Mouse (Mus musculus): Measurements from ENCODE around the gene Rps3. TPM values are rescaled to one million over a fixed set of nuclear protein-coding genes. Genes with fewer than 3 reads are reported as not detected.

Rps3 gene
- total RNA-seq, 2 experiments from 2014 or later = 210 to 242 TPM

DNA sequence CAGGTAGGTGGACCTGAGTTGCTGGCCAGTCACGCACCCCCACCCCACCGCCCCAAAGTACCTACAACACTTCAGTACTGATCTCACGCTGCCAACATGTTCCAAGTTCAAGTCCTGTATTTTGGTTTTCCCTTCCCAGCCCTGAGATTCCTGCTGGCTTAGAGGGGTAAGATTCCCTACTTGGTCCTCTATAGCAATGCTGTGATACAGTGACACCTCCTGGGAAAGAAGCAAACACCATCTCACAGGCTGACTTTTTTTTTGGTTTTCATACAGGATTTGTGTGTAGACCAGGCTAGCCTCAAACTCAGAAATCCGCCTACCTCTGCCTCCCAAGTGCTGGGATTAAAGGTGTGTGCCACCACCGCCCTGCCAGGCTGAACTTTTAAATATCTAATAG, 6.3 kb downstream of the Rps3 start:
- intact Hi-C loops (cut with DNase I) = no loop called here

DNA sequence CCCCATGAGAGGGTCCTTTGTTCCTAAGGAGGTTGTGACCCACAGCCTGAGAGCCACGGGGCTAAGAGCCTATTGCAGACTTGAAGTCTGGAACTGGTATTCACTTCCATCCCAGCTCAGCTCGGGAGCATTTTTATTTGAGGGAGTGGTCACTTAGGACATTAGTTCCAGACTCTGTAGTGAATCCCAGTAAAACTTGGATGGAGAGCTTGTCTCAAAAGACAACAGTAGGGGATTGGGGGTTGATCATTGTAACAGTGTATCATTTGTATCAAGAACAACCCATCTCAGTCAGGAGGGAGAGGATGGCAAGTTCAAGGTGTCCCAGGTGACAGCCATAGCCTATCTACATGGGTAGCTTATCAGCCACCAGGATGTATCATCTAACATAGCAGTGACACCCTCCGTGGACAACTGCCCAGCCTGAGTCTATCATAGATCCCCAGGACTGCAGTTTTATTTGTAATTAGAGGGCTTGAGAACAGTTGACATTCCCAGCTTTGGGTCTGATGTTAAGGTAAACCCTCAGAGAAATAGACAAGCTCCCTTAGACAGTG, 6.9 kb downstream of the Rps3 start:
- no peak for DNase-seq
- intact Hi-C loops (cut with DNase I) = no loop called here

More for the DNA sequence above, 6.3 kb downstream of the Rps3 start:
- DNase-seq = no peak

GRCm38 (mm10) chr7:99475562-99475911, 8.0 kb downstream of the Rps3 start:
- no peak for DNase-seq
- intact Hi-C loops (cut with DNase I) = no loop called here

GRCm38 (mm10) chr7:99474836-99475561, 8.5 kb downstream of the Rps3 start:
- DNase-seq = no peak
- intact Hi-C loops (cut with DNase I) = no loop called here

DNA sequence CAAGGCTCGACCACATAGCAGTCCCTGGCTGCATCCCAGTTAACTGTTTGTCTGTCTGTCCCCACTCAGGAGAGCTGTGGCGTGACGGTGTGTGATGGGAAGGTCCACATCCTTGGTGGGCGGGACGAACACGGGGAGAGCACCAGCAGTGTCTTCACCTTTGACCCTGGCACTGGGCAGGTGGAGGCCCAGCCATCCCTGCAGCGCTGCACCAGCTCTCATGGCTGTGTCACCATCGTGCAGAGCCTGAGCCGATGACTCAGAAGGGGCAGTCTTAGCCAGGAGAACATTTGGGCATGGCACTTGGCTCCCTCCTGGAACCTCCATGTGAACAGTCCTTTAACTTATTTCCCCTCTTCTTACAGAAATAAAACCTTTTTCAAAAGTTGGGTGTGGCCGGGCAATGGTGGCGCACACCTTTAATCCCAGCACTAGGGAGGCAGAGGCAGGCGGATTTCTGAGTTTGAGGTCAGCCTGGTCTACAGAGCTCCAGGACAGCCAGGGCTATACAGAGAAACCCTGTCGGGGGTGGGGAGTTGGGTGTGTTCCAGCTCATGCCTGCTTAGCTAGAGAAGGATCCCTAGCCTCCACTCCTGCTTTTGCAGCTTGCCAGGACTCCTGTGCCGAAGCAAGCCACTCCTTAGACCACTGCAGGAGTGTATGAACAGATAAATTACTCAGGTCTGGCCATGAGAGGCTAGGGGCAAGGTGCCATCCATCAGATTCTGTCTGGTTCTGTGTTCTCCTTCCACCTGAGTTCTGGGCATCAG, 9.7 kb downstream of the Rps3 start:
- intact Hi-C loops (cut with DNase I) = no loop called here
- DNase-seq = no peak

DNA sequence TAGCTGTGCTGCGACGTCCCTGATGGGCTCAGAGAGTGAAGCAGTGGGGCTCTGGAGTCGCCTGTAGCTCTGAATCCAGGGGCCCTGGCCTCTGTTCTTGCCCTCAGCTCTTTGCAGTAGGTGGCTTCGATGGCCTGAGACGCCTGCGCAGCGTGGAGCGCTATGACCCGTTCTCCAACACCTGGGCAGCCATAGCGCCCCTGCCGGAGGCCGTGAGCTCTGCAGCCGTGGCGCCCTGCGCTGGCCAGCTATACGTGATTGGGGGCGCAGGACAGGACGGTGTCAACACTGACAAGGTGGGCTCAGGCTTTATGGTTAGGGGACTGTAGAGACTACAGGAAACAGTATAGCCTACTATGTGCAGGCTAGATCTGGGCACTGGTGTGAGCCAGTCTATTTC, 12.0 kb downstream of the Rps3 start:
- intact Hi-C loops (cut with DNase I) = no loop called here

DNA sequence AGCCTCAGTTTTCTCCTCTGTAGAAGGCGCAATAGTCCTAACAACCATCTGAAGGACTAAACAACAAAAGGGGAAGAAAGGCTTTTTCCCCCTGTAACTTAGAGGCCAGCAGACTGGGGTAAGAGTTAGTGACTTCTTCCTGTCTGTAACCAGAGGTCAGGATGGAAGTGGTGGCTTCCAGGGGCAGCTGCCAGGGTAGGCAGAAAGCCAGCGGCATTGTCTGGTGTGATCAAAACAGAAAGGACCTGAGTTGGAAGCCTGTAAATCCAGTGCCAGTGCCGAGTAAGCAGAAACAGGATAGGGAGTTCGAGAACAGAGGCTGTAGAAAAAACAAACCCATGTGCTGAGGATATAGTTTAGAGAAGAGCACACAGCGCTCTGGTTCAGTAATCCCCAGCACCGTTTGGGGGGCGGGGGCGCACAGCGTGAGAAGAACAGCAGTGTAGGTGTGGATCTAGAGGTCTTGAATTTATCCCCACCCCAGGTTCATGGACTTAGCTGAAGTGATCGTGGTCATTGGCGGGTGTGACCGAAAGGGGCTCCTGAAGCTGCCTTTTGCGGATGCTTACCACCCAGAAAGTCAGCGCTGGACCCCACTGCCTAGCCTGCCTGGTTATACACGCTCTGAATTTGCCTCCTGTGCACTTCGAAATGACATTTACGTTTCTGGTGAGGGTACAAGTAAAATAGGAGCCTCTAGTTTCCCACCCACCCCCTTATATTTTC, 13.7 kb downstream of the Rps3 start:
- intact Hi-C loops (cut with DNase I) = no loop called here
- no peak for DNase-seq

More for the DNA sequence above, 12.0 kb downstream of the Rps3 start:
- no peak for DNase-seq

DNA sequence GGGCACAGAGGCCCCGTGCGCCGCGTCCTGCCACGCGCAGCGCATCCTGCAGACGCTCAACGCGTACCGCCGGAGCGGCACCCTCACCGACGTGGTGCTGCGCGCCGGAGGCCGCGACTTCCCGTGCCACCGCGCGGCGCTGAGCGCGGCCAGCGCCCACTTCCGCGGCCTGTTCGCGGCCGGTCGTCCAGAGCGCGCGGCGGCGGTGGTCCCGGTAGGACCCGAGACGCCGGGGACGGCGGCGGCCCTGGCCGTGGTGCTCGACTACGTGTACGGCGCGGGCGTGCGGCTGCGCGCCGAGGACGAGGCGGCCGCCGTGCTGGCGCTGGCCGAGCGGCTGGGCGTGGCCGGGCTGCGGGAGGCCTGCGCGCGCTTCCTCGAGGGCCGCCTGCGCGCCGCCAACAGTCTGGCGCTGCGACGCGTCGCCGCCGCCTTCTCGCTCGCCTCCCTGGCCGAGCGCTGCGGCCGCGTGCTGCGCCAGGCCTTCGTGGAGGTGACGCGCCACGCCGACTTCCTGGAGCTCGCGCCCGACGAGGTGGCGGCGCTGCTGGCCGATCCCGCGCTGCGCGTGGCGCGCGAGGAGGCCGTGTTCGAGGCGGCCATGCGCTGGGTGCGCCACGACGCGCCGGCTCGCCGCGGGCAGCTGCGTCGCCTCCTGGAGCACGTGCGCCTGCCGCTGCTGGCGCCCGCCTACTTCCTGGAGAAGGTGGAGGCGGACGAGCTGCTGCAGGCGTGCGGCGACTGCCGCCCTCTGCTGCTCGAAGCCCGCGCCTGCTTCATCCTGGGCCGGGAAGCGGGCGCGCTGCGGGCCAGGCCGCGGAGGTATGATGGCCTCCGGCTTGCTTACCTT, 15.0 kb downstream of the Rps3 start:
- DNase-seq = peak; percentile 36 to 39
- intact Hi-C loops (cut with DNase I) = no loop called here

GRCm38 (mm10) chr7:99467916-99468282, 15.6 kb downstream of the Rps3 start:
- intact Hi-C loops (cut with DNase I) = no loop called here
- DNase-seq = no peak

DNA sequence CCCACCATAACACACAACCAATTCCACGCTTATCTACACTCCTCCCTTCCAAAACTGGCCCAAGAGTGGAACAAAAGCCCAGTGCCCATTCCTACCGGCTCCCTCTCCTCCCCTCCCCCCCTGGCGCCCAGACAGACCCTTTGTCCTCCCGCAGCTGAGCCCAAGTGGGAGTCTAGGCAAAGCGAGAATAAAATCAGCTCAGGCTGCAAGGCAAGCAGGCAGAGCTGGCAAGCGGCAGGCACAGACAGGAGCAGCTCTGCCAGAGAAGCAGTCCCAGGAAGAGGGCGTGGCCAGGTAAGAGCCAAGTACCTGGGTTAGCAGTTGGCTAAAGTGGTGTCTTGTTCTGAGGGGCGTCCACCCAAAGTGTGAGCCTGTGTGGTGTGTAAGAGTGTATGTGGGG, 17.7 kb downstream of the Rps3 start, which contains the start of gene Klhl35:
Klhl35 (plus strand) TSS at position 194 of the 400 bp plus-strand sequence.
- no peak for DNase-seq
- intact Hi-C loops (cut with DNase I) = no loop called here

DNA sequence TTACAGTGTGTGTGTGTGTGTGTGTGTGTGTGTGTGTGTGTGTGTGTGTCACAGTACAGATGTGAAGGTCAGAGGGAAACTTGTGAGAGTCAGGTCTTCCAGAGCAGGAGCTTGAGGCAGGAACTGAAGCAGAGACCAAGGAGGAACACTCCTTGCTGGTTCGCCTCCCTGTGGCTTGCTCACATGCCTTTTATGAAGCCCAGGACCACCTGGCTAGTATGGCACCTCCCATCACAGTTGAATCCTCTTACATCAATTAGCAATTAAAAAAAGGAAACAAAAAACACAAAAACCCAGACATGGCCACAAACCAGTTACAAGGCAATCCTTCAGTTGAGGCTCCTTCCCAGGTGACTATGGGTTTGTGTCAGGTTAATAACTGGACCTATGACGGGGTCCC, 20.4 kb downstream of the Rps3 start:
- intact Hi-C loops (cut with DNase I) = no loop called here
- DNase-seq = no peak

GRCm38 (mm10) chr7:99459888-99460652, 23.5 kb downstream of the Rps3 start:
- DNase-seq = no peak
- intact Hi-C loops (cut with DNase I) = no loop called here

DNA sequence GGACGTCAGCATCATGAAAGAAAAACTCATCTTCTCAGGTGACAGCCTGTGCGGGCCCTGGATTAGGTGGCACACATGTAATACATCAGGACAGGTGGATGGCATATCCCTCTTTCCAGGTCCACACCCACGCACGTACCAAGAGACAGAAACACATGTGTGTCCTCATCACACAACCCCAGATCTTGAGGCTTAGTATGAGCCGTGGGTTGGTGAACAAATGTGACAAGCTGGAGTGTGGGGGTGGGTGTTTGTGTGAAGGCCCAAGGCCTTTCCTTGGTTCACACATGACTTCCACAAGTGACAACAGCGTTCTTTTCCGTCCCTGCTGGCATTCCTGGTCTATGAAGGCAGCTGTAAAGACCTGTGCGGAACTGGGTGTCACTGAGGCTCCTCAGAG, 24.7 kb downstream of the Rps3 start:
- intact Hi-C loops (cut with DNase I) = no loop called here

GRCm38 (mm10) chr7:99454044-99454443, 29.5 kb downstream of the Rps3 start:
- no peak for DNase-seq
- intact Hi-C loops (cut with DNase I) = no loop called here

More for the DNA sequence above, 24.7 kb downstream of the Rps3 start:
- DNase-seq = no peak

- intact Hi-C loops (cut with DNase I) = loop anchor here (2.0 kb wide), 1 partner anchor 120 kb away; no protein-coding TSS in a partner anchor
- DNase-seq = no peak
These were observed 30.7 kb downstream of the Rps3 start for GRCm38 (mm10) chr7:99452859-99453258.

DNA sequence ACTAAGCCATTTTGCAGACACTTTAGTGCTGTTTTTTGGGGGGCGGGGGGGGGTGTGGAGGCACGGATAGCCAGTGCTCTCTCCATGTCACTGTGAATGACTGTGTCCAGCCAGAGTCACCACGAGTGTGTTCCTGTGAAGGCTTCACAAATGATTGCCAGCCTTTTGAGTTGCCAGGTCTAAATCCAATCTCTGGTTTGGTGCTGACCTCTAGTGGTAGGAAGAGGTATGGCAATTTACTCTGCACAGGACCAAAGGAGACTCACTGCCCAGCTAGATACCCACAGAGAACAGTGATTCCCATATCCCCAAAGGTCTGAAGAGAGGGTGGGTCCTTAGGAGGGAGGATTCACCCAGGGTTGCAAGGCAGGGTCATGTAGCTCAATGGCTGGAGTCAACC, 32.8 kb downstream of the Rps3 start:
- intact Hi-C loops (cut with DNase I) = loop anchor here (1.0 kb wide), 1 partner anchor 74 kb away; no protein-coding TSS in a partner anchor
- peak in 1 of 2 experiments; percentile 25 for DNase-seq

- intact Hi-C loops (cut with DNase I) = loop anchor here (1.0 kb wide), 1 partner anchor 73 kb away; no protein-coding TSS in a partner anchor
- no peak for DNase-seq
These were observed 33.8 kb downstream of the Rps3 start for GRCm38 (mm10) chr7:99449751-99450150.

- no peak for DNase-seq
- intact Hi-C loops (cut with DNase I) = no loop called here
These were observed 34.5 kb downstream of the Rps3 start for GRCm38 (mm10) chr7:99449063-99449462.

DNA sequence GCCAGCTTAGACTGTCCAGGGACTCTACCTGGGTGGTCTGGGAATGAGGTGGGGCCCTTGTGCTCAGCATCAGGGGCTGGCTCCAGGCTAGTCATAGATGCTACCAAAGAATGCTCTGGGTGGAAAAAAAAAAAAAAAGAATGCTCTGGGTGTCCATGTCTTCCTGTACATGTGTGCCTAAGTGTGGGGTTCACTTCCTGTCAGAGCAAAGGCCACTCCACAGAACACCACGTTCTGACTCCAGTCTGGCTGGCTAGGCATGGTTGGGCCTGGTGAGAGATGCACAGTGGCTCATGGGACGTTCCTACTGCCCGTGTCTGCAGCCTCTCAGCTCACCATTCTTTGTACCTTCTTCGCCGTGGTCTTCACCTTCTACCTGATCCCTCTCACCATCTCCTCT, 34.9 kb downstream of the Rps3 start:
- no peak for DNase-seq
- intact Hi-C loops (cut with DNase I) = no loop called here

All from gastrocnemius, postnatal 36 days (tissue).